Mouse (Mus musculus): ENCODE results near the gene Vps53.

Gene Vps53

DNA sequence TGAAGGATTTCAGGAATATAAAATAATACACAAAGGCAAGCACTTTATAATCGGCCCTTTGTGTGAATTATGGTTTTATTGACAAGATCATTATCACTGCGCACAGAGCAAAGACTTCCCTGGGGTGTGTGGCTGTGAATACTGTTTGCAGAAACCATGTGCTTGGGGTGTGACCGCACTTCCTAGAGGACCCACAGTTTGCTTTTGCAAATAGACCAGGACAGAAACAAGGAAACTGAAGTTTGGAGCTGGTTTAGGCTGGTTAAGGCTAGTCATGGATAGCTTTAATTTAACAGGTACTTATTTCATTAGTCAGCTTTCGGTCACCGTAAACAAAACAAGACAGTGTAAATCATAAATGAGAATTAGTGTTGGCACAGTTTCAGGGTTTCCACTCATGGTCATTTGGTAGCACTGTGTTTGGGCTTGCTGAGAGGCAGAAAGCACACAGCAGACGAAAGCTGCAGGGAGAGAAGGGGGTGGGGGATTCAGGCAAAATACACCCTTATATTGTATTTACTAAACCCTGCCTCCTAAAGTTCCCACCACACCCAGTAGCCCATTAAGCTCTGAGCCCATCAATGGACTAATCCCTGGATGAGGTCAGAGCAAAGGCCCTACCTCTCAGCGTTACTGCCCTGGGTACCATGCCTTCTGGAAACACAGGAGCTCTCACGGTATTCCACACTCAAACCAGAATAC lies 17.0 kb upstream of the Vps53 start:
- DNase-seq (ENCODE audit: low read depth, low spot score), result no peak

GRCm38 (mm10) chr11:76186908-76187307 lies 7.5 kb upstream of the Vps53 start:
- DNase-seq (ENCODE audit: low read depth, low spot score), result peak; percentile 20
- no peaks in the 10 kb centered on the region for H3K36me3 ChIP-seq (ENCODE audit: control insufficient read depth, insufficient read depth, low read length, poor library complexity, severe bottlenecking)
- H3K27me3 ChIP-seq (ENCODE audit: control insufficient read depth, insufficient read depth, low read length, poor library complexity, severe bottlenecking), result no peaks in the 10 kb centered on the region

More for the DNA sequence above, 17.0 kb upstream of the Vps53 start:
- Histone ChIP-seq H3K36me3 (ENCODE audit: control insufficient read depth, insufficient read depth, low read length, poor library complexity, severe bottlenecking) (no peaks in the 10 kb centered on the region), H3K27me3 (ENCODE audit: control insufficient read depth, insufficient read depth, low read length, poor library complexity, severe bottlenecking) (no peaks in the 10 kb centered on the region)

DNA sequence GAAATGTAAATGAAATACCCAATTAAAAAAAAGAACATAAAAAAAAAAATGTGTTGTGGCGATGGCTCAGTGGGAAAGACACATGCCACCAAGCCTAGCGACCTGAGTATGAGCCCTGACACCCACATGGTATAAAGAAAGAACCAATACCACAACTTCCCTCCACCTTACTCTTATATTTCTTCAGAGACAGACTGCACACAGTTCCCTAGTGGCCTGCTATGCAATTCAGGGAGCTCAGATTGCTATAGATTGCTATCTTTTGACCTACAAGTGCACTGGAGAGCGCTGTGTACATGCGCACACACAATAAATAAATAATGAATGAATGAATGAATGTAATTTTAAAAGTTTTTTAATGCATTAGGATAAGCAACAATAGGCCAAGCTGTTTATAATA lies 4.3 kb upstream of the Vps53 start:
- no peaks in the 10 kb centered on the region for H3K27me3 ChIP-seq (ENCODE audit: control insufficient read depth, insufficient read depth, low read length, poor library complexity, severe bottlenecking)
- DNase-seq (ENCODE audit: low read depth, low spot score), result no peak
- H3K36me3 ChIP-seq (ENCODE audit: control insufficient read depth, insufficient read depth, low read length, poor library complexity, severe bottlenecking), result no peaks in the 10 kb centered on the region

GRCm38 (mm10) chr11:76180146-76180540 lies 696 bp upstream of the Vps53 start:
- H3K36me3 ChIP-seq (ENCODE audit: control insufficient read depth, insufficient read depth, low read length, poor library complexity, severe bottlenecking), result no peaks in the 10 kb centered on the region
- no peak for DNase-seq (ENCODE audit: low read depth, low spot score)
- H3K27me3 ChIP-seq (ENCODE audit: control insufficient read depth, insufficient read depth, low read length, poor library complexity, severe bottlenecking), result no peaks in the 10 kb centered on the region

DNA sequence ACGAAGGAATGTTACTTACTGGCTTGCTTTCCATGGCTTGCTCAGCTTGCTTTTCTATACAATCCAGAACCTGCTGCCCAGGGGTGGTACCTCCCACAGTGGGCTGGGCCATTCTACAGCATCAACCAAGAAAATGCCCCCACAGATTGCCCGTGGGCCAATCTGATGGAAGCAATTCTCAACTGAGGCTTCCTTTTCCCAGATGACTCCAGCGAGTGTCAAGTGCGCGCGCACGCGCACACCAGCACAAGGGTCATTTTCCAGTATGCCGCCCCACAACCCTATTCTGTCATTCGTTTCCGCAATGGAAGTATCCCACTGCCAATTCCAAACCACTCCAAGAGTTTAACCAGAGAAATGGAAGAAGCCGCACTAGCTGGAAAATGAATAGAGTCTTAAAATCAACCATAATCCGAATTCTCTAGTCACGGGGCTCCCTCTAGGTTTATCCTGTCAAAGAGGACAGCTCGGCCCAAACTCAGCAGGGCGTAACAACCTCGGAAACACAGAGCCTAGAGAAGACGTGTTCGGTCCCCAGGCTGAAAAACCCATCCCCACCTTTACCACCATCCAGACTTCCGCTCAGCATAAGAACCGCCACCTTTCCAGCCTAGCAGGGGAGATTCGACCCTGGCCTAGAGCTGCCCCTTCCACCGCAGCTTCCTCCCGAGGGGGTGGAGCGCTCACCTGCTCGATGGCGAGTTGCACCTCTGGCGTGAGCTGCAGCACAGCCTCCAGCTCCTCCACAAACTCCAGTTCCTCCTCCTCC lies 537 bp downstream of the Vps53 start:
- Histone ChIP-seq H3K36me3 (ENCODE audit: control insufficient read depth, insufficient read depth, low read length, poor library complexity, severe bottlenecking) (no peaks in the 10 kb centered on the region), H3K27me3 (ENCODE audit: control insufficient read depth, insufficient read depth, low read length, poor library complexity, severe bottlenecking) (no peaks in the 10 kb centered on the region)
- DNase-seq (ENCODE audit: low read depth, low spot score), result peak; percentile 12

DNA sequence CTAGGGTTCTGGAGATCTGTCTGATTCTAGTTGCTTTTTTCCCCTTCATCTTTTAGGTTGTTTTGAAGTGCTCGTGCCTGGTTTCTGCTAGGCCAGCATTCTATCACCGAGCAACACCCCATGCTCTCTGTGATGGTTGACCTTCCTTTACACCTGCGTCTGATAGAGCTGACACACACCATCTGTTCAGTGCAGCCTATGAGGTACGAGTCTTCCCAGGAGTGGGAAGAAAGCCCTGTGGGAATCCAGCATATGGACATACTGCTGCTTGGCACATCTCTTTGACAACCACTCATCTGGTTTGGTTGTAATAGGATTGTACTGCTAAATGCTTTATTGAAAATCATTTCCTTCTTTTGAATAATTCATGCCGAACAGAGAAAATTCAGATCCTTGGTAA lies 9.2 kb downstream of the Vps53 start:
- DNase-seq (ENCODE audit: low read depth, low spot score), result no peak
- peaks cover 8% of the 10 kb centered on the region; the same call in 1 of the 2 replicates for H3K36me3 ChIP-seq (ENCODE audit: control insufficient read depth, insufficient read depth, low read length, poor library complexity, severe bottlenecking)
- no peaks in the 10 kb centered on the region for H3K27me3 ChIP-seq (ENCODE audit: control insufficient read depth, insufficient read depth, low read length, poor library complexity, severe bottlenecking)

GRCm38 (mm10) chr11:76168976-76169375 lies 10.5 kb downstream of the Vps53 start:
- peaks cover 8% of the 10 kb centered on the region; the same call in 1 of the 2 replicates for H3K36me3 ChIP-seq (ENCODE audit: control insufficient read depth, insufficient read depth, low read length, poor library complexity, severe bottlenecking)
- no peaks in the 10 kb centered on the region for H3K27me3 ChIP-seq (ENCODE audit: control insufficient read depth, insufficient read depth, low read length, poor library complexity, severe bottlenecking)
- DNase-seq (ENCODE audit: low read depth, low spot score), result no peak

DNA sequence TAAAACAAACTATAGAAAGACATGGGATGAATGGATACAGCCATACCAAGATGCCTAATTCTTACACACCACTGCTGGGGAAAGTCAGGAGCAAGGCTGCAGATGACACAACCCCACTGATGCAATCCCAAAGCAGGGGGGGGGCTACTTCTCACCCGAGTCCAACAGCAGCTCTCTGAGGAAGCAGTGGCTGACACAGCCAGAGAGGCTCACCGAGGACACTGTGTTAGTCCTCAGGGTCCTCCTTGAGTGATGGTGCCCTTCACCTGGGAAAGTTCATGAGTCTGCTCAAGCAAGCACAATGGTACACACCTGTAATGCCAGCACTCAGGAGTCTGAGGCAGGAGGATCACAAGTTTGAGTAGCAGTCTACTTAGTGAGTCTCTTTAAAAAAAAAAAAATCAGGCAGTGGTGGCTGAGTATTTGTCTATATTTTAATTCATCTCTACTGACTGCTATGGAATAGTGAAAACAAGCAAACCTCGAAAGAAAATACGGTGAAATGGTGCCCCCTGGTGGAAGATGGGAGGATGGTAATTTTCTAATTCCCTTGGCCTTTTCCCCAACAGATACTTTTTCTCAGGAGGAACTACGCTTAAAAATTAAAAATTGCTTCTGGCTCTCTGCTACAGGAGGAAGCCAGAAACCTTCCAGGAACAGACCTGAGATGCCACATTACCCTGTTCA lies 12.2 kb downstream of the Vps53 start:
- Histone ChIP-seq H3K27me3 (ENCODE audit: control insufficient read depth, insufficient read depth, low read length, poor library complexity, severe bottlenecking) (no peaks in the 10 kb centered on the region), H3K36me3 (ENCODE audit: control insufficient read depth, insufficient read depth, low read length, poor library complexity, severe bottlenecking) (peaks cover 5% of the 10 kb centered on the region)
- DNase-seq (ENCODE audit: low read depth, low spot score), result peak; percentile 81

DNA sequence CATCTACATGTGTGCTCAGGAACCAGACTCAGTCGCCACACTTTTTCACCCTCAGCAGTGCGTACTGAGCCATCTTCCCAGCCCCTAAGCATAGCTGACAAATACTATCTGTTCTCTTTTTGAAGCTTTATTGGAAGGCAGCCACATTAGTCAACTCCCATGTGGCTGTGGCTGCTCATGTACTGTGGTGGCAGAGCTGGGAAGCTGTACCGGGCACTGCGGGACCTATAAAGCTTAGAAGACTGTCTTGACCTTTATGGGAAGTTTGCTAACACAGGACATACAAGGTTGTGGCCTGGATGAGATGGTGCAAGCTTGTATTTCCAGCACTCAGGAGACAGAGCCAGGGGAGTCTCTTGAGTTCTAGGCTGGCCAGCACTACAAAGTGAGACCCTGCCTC lies 12.8 kb downstream of the Vps53 start:
- no peak for DNase-seq (ENCODE audit: low read depth, low spot score)
- Histone ChIP-seq H3K27me3 (ENCODE audit: control insufficient read depth, insufficient read depth, low read length, poor library complexity, severe bottlenecking) (no peaks in the 10 kb centered on the region), H3K36me3 (ENCODE audit: control insufficient read depth, insufficient read depth, low read length, poor library complexity, severe bottlenecking) (peaks cover 2% of the 10 kb centered on the region)

DNA sequence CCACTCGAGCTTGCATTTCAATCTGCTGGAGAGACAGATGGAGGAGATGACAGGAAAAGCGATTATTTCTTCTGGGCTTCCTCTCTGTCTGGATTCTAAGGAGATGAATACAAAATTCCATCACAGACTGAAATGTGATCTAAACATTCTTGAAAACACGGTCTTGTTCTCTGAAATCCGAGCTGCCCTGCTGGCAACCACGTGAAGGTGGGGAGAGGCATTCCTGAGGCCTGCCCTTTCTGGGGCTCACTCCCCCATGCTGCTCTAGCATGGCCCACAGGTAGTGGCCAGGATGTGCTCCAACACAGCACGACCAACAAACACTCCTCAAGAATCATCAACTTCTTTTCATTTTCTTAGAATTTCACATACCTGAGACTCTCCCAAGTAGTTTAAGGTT lies 19.2 kb downstream of the Vps53 start:
- H3K27me3 ChIP-seq (ENCODE audit: control insufficient read depth, insufficient read depth, low read length, poor library complexity, severe bottlenecking), result no peaks in the 10 kb centered on the region
- peaks cover 4% of the 10 kb centered on the region for H3K36me3 ChIP-seq (ENCODE audit: control insufficient read depth, insufficient read depth, low read length, poor library complexity, severe bottlenecking)
- no peak for DNase-seq (ENCODE audit: low read depth, low spot score)

DNA sequence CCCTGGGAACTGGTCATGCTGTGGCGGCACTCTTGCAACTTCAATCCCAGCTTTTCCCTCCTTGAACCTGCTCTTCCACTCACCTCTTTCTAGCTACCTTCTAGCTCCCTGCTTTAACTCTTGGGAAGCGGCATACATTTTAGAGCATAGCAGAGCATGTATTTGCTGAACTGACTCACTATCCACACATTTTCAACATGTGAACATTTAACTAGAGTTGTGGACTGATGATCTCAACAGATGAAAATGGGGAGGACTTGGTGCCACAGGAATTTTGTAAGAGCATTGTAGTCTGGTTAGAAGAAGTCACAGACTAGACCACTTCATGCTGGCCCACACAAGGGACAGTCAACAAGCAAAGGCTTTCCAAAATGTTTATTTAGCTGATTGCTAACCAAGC lies 21.1 kb downstream of the Vps53 start:
- Histone ChIP-seq H3K36me3 (ENCODE audit: control insufficient read depth, insufficient read depth, low read length, poor library complexity, severe bottlenecking) (peaks cover 4% of the 10 kb centered on the region), H3K27me3 (ENCODE audit: control insufficient read depth, insufficient read depth, low read length, poor library complexity, severe bottlenecking) (no peaks in the 10 kb centered on the region)
- no peak for DNase-seq (ENCODE audit: low read depth, low spot score)

- DNase-seq (ENCODE audit: low read depth, low spot score), result no peak
- Histone ChIP-seq H3K36me3 (ENCODE audit: control insufficient read depth, insufficient read depth, low read length, poor library complexity, severe bottlenecking) (peaks cover under 1% of the 10 kb centered on the region), H3K27me3 (ENCODE audit: control insufficient read depth, insufficient read depth, low read length, poor library complexity, severe bottlenecking) (no peaks in the 10 kb centered on the region)
Observed at GRCm38 (mm10) chr11:76154861-76155260, 24.6 kb downstream of the Vps53 start.

GRCm38 (mm10) chr11:76154200-76154599 lies 25.2 kb downstream of the Vps53 start:
- H3K27me3 ChIP-seq (ENCODE audit: control insufficient read depth, insufficient read depth, low read length, poor library complexity, severe bottlenecking), result no peaks in the 10 kb centered on the region
- H3K36me3 ChIP-seq (ENCODE audit: control insufficient read depth, insufficient read depth, low read length, poor library complexity, severe bottlenecking), result no peaks in the 10 kb centered on the region
- no peak for DNase-seq (ENCODE audit: low read depth, low spot score)

GRCm38 (mm10) chr11:76153236-76153951 lies 26.1 kb downstream of the Vps53 start:
- no peaks in the 10 kb centered on the region for H3K27me3 ChIP-seq (ENCODE audit: control insufficient read depth, insufficient read depth, low read length, poor library complexity, severe bottlenecking)
- H3K36me3 ChIP-seq (ENCODE audit: control insufficient read depth, insufficient read depth, low read length, poor library complexity, severe bottlenecking), result no peaks in the 10 kb centered on the region
- DNase-seq (ENCODE audit: low read depth, low spot score), result peak; percentile 32

Data from splenic B cell, adult 2 months (primary cell).